Mouse (Mus musculus) layer of hippocampus, adult 18-20 months (tissue): ENCODE measurements around the gene BC051142. TPM values are rescaled to one million over a fixed set of nuclear protein-coding genes. Genes with fewer than 3 reads are reported as not detected.

Experiments used
- DNase-seq, 2 experiments: peaks; one replicate each; pipeline ENCODE4 v3.0.0; 2022; ENCODE audit warnings: low spot score in 2 of 2
- long read RNA-seq: library from polyadenylated mRNA; stranded (forward); transcript quantifications from one replicate; pipeline ENCODE4 v2.0.0, GENCODE M21; 2021
- total RNA-seq, 2 experiments: library from RNA; stranded (reverse); gene quantifications; 2 replicates each; pipeline ENCODE4 v1.2.3; 2021

Gene BC051142
- total RNA-seq: 1 to 10 TPM; 2.1 to 4.5 TPM
- long read RNA-seq: 0 reads

DNA sequence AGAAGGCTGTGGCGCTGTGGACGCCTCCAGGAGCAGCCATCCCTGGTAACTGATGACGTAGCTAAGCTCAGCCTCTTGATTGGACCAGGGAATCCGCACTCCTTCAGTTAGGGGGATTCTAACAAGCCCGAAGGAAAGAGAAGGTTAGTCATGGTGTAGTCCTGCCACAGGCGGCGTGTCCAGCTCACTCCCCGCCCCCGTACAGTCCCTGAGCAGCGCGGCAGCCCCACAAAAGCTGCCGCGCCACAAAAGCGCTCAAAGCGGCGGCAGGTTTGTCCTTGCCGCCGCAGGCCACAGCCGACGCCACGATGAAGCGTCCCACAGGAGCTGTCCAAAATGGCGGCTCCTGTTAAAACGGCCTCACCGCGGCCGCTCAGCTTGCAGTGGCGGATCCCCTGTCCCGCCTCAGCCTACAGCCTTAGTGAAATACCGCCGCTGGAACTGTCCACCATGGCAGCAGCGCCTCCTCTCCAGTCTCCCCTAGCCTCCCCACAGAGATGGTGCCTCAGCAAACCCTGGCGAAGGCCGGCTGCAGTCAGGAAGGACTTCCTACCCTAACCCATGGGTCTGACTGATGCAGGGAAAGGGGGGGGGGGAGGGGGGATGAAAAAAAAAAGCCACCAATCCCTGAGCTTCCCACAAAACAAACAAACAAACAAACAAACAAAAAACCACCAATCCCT lies at the start of gene BC051142:
Gene BC051142 (plus strand): TSS at position 110 of the 683 bp plus-strand sequence.
- DNase-seq: peak; percentile 82 to 92

DNA sequence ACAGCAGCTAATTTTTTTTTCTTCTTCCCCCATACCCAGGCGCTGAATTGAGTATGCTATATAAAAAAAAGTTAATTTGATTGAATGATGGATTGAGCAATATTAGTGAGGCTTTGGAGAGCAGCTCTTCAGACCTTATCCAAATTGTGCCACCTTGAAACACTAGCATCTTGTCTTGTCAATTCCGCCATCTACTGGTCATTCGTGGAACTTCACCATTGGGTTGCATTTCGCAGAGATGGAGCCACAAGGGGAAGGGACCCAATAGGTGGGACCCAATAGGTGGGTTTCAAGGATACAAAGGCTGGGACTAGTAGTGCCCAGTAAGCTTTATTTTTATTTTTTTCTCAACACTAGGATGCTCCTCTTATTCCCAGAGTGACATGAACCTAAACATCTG lies 49.2 kb upstream of the BC051142 start:
- peak; percentile 62 to 89 for DNase-seq

DNA sequence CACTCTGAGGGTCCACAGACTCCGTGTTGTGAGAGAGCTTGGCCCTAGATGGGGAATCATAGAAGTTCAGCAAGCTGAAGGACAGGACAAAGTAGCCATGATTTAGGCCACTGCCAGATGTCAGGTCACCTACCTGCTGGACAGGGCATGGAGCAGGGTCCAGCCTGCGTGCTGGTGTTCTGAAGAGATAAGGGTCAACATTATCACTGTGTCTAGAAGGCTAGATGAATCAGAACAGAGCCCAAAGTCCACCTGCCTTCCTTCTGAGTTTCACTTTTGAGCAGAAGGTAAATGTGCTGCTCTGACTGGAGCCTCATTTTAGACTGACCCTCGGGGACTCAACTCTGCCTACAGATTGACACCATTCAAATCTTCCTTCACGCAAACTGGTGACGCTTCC lies 44.1 kb upstream of the BC051142 start, which contains the start of gene Btnl2:
Gene Btnl2 (plus strand): TSS at position 284 of the 400 bp plus-strand sequence.
- DNase-seq: no peak

DNA sequence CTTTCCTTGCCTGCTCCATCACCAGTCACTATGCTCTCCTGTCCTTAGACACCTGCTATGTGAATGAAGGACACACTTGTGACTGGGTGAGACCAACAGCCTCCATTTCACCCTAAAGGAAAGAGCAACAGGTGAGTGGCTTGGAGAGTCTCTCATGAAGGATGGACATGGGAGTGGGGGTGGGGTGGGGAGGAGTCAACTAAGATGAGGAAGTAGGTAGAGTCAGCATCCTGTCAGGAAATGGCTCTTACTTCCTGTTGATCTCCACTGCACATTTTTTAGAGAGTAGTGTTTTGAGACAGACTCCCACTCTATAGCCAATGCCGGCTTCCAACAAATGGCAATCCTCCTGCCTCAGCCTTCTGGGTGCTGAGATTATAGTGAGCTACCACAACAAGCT lies 43.7 kb upstream of the BC051142 start:
- DNase-seq: no peak

DNA sequence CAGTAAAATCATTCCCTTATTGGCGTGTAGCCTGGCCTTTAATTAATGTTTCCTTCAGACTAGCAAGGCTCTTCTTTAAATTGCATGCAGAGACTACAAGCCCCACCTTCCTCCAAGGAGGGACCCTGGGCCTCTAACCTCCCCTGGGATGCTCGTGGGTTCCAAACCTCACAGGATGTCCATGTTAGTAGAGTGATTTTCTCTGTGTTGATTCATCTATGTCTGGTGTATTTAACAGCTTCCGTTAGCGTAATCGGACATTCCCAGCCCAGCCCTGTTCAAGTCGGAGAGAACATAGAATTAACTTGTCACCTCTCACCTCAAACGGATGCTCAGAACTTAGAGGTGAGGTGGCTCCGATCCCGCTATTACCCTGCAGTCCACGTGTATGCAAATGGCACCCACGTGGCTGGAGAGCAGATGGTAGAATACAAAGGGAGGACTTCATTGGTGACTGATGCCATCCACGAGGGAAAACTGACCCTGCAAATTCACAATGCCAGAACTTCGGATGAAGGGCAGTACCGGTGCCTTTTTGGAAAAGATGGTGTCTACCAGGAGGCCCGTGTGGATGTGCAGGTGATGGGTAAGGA lies 35.6 kb upstream of the BC051142 start:
- DNase-seq: no peak

DNA sequence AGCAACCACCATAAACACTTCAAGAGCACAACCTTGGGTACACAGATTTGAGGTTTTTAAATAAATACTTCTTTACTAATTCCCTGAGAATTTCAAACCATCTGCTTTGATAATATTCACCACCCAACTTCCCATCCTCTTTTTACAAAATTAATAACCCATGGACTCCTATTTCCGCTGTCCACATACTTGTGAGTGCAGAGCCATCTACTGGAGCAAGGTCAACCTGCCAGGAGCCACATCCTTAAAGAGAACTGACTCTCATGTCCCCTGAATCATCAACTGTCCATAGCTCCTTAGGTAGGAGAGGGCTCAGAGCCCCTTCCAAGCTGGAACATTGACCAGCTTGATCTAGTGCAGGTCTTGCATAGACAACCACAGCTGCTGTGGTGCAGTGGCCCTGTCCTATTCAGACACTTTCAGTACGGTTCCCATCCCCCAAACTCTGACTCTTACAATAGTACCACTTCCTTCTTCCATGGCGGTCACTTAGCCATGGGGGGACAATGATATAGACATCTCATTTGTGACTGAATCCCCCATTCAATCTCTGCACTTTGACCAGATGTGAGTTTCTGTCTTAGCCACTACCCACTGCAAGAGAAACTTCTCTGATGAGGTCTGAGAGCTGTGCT lies 34.8 kb upstream of the BC051142 start:
- no peak for DNase-seq

DNA sequence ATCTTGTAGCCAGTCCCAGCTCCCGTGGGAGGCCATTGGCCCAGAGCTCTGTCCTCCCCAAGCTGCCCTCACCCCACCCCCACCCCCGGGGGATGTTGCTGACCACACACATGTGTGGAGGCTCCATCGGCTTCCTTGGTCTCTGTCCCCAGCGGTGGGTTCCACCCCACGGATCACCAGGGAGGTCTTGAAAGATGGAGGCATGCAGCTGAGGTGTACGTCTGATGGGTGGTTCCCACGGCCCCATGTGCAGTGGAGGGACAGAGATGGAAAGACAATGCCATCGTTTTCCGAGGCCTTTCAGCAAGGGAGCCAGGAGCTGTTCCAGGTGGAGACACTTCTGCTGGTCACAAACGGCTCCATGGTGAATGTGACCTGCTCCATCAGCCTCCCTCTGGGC lies 33.6 kb upstream of the BC051142 start:
- DNase-seq: no peak

DNA sequence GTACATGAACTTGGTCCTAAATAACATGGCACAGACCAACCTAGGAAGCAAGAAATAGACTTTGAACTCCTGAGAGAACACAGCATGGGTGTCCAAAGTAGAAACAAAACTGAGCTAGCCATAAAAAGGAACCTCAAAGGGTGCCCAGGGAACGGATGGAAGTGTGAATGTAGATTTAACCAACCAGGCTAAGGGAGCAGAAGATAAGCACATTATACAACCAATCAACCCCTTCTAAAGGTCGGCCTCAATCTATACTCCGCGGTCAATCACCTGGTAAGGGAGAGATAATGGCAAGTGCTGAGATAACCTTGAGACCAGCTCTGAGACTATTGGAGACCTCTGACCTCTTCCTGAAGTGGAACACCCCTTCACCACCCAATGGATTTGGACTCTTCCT lies 28.1 kb upstream of the BC051142 start:
- DNase-seq: no peak

DNA sequence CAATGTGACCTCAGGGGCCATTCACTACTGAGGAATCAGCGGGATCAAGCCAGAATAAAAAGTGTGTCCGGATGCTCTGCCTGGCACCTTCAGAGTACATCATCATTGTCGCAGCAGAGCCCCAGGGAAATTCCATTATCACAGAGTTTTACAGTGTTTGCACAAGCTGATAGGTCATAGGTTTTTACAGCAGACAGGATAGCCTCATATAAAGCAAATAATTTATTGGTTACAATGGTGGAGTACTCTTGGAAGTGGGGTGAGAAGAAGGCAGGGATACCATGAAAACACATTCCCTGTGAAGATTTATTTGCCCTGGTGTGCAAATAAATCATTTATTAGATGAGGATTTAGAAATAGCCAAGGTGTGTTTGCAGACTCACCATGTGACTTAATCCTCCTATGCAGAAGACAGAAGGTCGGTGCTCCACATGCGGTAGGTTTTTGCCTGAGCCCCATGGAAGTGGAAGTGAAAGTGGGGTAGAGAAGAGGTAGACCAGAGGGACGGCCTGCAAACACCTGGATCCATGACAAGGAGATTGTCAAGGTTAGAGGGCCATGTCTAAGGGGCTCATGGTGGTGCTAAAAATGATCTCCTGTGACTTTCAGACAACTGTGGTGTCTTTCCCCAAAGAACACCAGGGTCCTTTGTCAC lies 25.4 kb upstream of the BC051142 start:
- DNase-seq: no peak

DNA sequence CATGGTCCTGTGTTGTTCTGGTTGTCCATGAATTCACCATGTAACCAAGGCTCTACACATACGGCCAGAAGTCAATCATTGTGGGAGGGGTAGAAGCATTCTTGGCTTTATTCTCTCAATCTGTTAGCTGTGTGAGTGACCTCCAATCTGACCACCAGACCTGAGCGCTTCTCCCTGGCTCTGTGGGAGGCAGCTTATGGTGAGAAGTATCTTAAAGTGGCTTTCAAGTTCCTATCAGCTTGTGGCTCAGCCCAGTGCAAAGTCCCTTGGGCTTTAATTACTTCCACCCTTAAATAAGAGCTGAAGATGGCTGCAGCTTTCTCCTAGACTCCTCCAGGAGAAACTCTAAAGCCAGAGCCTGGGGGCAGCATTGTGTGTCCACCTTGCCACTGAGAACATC lies 21.8 kb upstream of the BC051142 start, which contains the start of gene Btnl1:
Gene Btnl1 (plus strand): TSS at position 286 of the 400 bp plus-strand sequence.
- no peak for DNase-seq

DNA sequence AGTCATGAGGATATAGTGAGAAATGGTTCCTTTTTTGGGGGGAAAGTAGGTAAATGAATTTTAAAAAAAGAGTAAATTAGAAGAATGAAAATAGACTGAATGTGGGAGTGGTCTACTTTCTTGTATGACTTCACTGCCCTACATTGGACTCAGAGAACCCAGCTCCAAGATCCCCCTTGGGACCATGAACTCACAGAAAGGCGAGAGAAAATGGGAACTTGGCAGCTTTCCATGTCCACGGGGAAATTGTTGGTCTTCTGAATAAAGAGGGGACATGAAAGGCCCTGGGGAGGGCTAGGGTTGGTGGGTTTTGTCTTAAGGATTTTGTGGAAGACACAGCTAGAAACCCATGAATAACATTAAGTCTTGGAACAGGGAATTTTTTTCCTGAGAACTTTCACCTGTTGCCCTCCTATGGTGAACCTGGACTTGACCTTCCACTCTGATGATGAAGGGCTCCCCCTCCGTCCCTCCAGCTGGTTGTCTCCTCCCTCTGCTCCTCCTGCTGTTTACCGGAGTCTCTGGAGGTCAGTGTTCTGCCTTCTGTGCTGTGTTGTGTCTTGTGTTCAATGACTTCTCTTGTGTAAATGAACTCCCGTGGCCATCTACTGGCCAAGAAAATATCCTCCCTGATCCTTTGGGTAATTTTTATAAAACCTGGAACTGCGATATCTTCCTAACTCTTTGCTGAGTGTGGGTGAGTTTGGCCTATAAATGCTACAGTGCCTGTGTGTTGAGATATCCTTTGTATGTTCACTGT lies 21.0 kb upstream of the BC051142 start:
- DNase-seq: no peak

DNA sequence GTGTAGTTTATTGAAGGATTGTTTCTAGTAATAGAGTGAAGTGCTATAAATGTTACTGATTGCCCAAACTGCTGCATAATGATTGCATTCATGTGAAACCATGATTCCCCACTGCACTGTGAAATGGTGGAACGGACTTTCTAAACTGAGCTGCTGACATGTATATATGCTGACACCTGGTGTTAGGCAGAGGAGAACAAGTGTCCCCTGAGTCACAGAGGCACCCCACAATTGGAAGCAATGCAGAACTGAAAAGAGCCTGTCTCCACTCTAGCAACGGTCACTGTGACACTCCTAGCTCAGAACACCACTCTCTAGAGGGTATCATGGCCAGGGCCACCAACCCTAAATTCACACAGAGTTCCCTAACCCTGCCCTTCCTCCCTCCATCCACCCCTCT lies 19.9 kb upstream of the BC051142 start:
- no peak for DNase-seq

DNA sequence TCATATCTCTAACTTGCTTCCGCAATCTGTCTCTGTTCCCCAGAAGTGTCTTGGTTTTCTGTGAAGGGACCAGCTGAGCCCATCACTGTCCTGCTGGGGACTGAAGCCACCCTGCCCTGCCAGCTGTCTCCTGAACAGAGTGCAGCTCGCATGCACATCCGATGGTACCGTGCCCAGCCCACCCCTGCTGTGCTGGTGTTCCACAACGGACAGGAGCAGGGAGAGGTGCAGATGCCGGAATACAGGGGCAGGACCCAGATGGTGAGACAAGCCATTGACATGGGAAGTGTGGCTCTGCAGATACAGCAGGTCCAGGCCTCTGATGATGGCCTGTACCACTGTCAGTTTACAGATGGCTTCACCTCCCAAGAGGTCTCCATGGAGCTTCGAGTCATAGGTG lies 19.2 kb upstream of the BC051142 start:
- no peak for DNase-seq

DNA sequence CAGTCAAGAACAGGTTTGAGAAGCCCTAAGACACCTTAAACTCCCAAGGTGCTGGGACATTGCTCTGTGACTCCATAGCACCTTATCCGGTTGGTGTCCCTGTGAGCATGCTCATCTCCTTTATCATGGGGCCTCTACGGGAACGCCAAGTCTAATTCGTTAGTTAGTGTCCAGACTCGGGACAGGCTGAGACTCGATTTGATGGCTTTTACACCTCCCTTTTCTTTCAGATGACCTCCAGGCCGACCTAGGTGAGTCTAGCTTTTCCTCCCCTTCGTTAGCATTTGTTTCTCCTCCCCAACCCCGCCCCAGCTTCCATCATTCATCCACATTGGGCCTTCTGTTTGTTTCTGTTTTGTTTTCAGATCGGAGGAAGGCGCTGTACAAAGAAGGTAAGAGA lies 16.7 kb upstream of the BC051142 start:
- no peak for DNase-seq

DNA sequence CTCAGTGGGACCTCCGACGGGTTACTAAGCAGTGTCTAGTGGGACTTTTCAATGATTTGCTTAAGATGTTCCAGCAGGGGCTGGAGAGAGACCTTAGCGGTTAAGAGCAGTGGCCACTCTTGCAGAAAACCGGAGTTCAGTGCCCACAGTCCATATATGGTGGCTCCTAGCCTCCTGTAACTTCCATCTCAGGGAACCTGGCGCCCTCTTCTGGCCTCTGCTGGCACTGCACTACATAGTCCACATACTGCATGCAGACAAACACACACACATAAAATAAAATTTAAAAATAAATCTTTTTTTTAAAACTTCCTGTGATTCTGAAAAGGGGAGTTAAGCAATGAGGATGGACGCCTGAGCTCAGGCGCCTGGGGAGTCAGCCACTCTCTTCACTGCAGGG lies 15.4 kb upstream of the BC051142 start:
- DNase-seq: no peak

DNA sequence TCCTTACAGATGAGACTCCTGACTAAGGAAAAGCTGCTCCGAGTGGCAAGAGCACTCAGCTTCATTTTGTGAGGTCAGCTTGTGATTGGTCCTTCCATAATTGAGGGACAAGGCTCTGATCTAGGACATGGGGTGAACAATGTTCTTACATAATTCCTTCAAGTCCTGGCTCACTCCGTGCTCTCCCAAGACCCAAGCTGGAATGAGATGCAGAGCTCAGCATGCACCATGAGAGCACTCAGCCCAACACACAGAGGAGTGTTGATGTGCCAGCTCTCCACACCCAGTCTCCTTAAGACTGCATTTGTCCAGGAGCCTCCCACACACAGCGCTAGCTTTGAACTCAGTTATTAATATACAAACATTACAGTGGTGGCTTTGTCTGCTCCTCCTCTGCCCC lies 13.9 kb upstream of the BC051142 start:
- no peak for DNase-seq

DNA sequence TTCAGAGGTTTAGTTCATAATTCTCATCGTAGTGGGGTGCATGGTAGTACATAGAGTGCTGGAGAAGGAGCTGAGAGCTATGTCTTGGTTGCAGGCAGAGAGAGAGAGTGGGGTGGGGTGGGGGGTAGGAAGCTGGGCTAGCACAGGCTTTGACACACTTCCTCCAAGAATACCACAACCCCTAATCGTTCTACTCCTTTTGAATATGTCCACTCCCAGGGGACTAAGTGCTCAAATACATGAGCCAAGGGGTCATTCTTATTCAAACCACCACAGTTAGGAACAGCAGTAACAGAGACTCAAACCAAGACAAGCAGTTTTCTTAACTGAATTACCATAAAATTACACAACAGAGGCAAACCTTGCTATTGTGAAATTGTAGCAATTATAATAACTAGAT lies 12.0 kb upstream of the BC051142 start:
- DNase-seq: no peak

DNA sequence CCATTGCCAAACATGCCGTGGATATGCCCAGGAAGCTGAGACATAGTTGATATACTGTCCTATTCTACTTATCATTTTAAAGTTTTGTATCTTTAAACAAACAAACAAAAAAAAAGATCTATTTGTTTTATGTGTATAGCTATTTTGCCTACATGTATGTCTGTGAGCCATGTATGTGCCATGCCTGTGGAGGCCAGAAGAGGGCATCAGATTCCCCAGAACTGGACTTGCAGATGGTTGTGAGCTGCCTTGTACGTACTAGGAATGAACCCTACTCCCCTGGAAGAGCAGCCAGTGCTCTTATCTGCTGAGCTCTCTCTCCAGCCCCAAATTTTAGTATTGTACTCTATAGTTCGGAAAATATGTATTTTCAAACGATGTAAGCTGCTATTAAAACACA lies 10.1 kb upstream of the BC051142 start:
- peak in 1 of 2 experiments; percentile 24 for DNase-seq

DNA sequence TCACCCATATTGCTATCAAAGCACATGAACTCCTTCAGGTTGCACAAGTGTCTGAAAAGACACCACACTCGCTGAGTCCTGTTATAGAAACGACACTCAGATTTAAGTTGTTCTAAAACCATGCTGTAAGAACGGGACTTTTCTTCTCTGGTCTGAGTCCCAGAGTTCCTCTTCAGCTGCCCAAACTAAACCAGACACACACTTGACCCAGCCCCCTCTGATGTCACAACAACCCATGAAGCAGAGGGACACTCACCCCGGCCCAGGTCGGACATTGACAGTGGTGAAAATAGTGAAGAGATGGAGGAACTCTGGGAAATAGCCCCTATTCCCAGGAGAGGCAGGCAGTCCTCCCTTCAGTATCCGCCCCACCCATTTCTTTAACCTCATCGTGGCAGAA lies 7.1 kb upstream of the BC051142 start:
- DNase-seq: no peak

DNA sequence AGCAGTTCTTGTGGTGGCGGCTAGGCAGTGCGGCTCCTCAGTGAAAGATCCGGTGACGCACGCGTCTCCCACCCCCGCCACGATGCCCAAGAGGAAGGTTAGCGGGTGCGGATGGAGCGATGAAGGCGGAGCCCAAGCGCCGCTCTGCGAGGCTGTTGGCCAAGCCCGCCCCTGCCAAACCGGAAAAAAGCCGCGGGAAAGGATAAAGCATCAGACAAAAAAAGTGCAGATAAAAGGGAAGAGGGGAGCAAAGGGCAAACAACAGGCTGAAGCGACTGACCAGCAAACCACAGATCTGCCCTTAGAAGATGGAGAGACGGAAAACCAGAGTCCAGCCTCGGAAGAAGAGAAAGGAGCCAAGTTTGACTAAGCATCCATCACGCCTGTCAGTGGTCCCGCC lies 6.3 kb upstream of the BC051142 start:
- DNase-seq: peak in 1 of 2 experiments; percentile 9

DNA sequence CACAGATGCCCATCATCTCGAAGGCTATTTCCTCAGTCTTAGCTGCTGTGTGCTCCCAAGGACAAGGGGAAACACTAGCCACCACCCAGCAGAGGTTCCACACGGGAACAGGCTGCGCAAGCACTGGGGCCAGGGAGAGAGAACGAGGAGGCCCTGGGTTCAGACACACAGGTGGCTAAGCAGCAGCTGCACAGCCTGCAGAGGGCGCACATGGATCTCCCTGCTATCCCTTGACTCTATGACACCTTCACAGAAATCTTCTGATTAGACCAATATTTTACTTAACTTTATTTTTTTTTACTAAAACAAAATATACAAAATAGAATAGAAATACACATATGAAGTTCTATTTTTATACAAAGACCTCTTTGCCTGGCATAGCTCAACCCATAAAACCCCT lies 1.3 kb upstream of the BC051142 start:
- no peak for DNase-seq
